Mouse (Mus musculus): ENCODE data around the gene Nr1h2.

DNA sequence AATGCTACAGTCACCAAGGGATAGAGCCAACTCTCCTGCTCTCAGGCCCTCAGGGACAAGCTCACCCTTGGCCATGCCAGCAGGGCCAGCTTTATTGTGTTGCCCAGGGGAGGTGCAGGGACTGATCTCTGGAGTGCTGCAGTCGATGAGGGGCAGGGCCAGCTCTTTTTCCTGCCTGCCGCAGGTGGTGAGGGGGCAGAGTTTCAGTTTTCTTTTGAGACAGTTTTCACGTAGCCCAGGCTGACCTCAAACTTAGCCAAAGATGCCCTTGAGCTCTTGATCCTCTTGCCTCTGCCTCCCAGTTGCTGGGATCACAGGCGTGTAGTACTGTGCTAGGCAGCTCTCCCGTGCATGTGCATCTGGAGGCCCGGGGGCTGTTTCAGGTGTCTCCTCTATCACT, 17.2 kb upstream of the Nr1h2 start:
- TF ChIP-seq CTCF (conservative IDR thresholded peaks at IDR 0.05; ENCODE audit: insufficient read depth, insufficient read length, low read depth, low read length) (no peak), POLR2A (IDR thresholded peaks at IDR 0.05; ENCODE audit: low read depth, low read length) (no peak)

Measured in kidney, adult 2 months (tissue).